Mouse (Mus musculus) C2C12 (cell line): ENCODE measurements around the gene Gsg1l.

Experiments used
- CEBPB ChIP-seq: IDR thresholded peaks from one replicate; pipeline ENCODE4 v1.6.1; 2011; ENCODE audit warnings: low read depth, mild to moderate bottlenecking, control low read depth, moderate library complexity
- CTCF ChIP-seq: IDR thresholded peaks from one replicate; pipeline ENCODE4 v1.5.1; 2011; ENCODE audit not compliant: control insufficient read depth, insufficient read depth, insufficient read length
- FOSL1 ChIP-seq: IDR thresholded peaks from one replicate; pipeline ENCODE4 v1.8.0; 2011; ENCODE audit warnings: mild to moderate bottlenecking, low read length; ENCODE audit not compliant: poor library complexity, insufficient read depth, severe bottlenecking
- MAX ChIP-seq: IDR thresholded peaks from one replicate; pipeline ENCODE4 v1.6.1; 2011; ENCODE audit warnings: mild to moderate bottlenecking, control low read depth
- MYOD1 ChIP-seq: IDR thresholded peaks from one replicate; pipeline ENCODE4 v1.6.1; 2011; ENCODE audit warnings: low read depth; ENCODE audit not compliant: control insufficient read depth, insufficient read length
- MYOG ChIP-seq: IDR thresholded peaks from one replicate; pipeline ENCODE4 v1.6.1; 2011; ENCODE audit not compliant: control insufficient read depth, insufficient read length; ENCODE audit errors: extremely low read depth
- USF1 ChIP-seq: IDR thresholded peaks from one replicate; pipeline ENCODE4 v1.6.1; 2011; ENCODE audit warnings: low read depth, mild to moderate bottlenecking, control low read depth, moderate library complexity

GRCm38 (mm10) chr7:126094738-126095137 is 12.5 kb upstream of the Gsg1l start:
- TF ChIP-seq MAX (no peak), CTCF (no peak), CEBPB (no peak), MYOG (no peak), MYOD1 (no peak), USF1 (no peak), FOSL1 (no peak)
